Mouse (Mus musculus) adrenal gland, adult 10 weeks (tissue): ENCODE results near the gene Gm11232. TPM values are rescaled to one million over a fixed set of nuclear protein-coding genes. Genes with fewer than 3 reads are reported as not detected.

Experiments
- polyA plus RNA-seq: library from polyadenylated mRNA; stranded (reverse); fragments of 350-450 nt; fragmentation: Illumina TruSeq; extraction: RNeasy Lipid Tissue Mini Kit (QIAGEN cat#74804); gene quantifications from one replicate; pipeline ENCODE4 v1.2.3, GENCODE M21; 2014; ENCODE audit warnings: low read depth, low replicate concordance

Gm11232 gene
- polyA plus RNA-seq = not detected

GRCm38 (mm10) chr4:71757865-71758264, at the start of gene Gm11232:
Gene Gm11232 (minus strand): TSS chr4:71757965.

